Comparison of ENCODE assay signal across 8 mouse cellular contexts in the genomic region with DNA sequence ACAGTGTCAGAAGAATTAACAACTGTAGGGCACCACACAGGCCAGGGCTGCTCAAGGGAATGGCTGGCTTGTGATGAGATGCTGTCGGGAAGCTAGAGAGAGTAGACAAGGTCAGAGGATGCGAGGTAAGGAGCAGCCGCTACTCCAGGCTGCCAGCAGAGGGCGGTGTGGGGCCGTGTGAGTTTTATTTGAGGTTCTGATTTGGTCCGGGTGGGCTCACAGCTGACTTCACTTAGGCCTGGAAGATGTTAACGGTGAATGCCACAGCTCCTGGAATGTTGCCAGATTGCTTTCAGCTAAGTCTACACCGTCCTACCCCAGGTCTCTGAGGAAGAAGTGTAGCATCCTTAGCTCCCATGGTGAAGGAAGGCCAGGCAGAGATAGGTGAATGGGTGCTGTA. TPM values are rescaled to one million over a fixed set of nuclear protein-coding genes. Genes with fewer than 3 reads are reported as not detected.
A peak's percentile ranks its signal among the peaks of the same experiment; 100 is the strongest.
DNase-seq lines count a peak whose midpoint lies in the region; ATAC-seq and TF ChIP-seq lines count a peak whose summit lies in the region.

No protein-coding gene starts in this region.

- H3K27ac ChIP-seq in intestine, embryonic 14.5 days (ENCODE audit: low read depth), result no peak overlapping the region
- no peak overlapping the region for H3K27ac ChIP-seq in intestine, embryonic 15.5 days
- H3K27ac ChIP-seq in olfactory bulb, adult 2 months (ENCODE audit: insufficient read depth, low read depth, low read length), result no peak overlapping the region

- DNase-seq in intestine, embryonic 14.5 days (ENCODE audit: low spot score), result peak; percentile 87
- peak; percentile 74 to 75 for DNase-seq in B cell, adult 2 months
- no peak for DNase-seq in Patski (ENCODE audit: low read depth, low spot score)
- DNase-seq in kidney, postnatal 14 days, result peak; percentile 19
- peak; percentile 90 for DNase-seq in thymus, postnatal 4 days

- TF ChIP-seq POLR2A in olfactory bulb, adult 2 months (IDR thresholded peaks at IDR 0.05; ENCODE audit: insufficient read depth, low read depth, low read length), result no peak

- in situ Hi-C loops in Patski (cut with MboI; ENCODE audit: low pct_unique_long_range_greater_than_20kb), result loop anchor here (5.0 kb wide), 1 partner anchor 110 kb away; no protein-coding TSS in a partner anchor

- no peak overlapping the region for H3K4me2 ChIP-seq in intestine, embryonic 14.5 days (ENCODE audit: low read length)
- H3K4me2 ChIP-seq in intestine, embryonic 15.5 days (replicated peaks), result no peak overlapping the region

- POLR2A ChIA-PET in Patski (lab: Charles Lee), result no interaction called here

- H3K27me3 ChIP-seq in intestine, embryonic 14.5 days (replicated peaks; ENCODE audit: control insufficient read depth, insufficient read depth, low read length), result no peaks in the 10 kb centered on the region
- no peaks in the 10 kb centered on the region for H3K27me3 ChIP-seq in intestine, embryonic 15.5 days (replicated peaks)
- H3K27me3 ChIP-seq in Patski, result peaks cover 7% of the 10 kb centered on the region

- WGBS in intestine, embryonic 14.5 days, result 4% methylated on average over 8 of the region's 8 CpGs
- 4% methylated on average over 8 of the region's 8 CpGs for WGBS in intestine, embryonic 15.5 days
- WGBS in olfactory bulb, adult 2 months, result 12% methylated on average over 8 of the region's 8 CpGs

- peak; percentile 76 for TF ChIP-seq CTCF in Patski (IDR thresholded peaks at IDR 0.05)
- TF ChIP-seq CTCF in olfactory bulb, adult 2 months (IDR thresholded peaks at IDR 0.05; ENCODE audit: insufficient read depth, low read depth, low read length), result peak; percentile 91

- H3K4me1 ChIP-seq in intestine, embryonic 14.5 days (replicated peaks; ENCODE audit: control insufficient read depth, insufficient read depth, low read length), result no peaks in the 10 kb centered on the region
- H3K4me1 ChIP-seq in intestine, embryonic 15.5 days (replicated peaks), result no peaks in the 10 kb centered on the region
- no peaks in the 10 kb centered on the region for H3K4me1 ChIP-seq in olfactory bulb, adult 2 months (ENCODE audit: control insufficient read depth, insufficient read depth, low read length)

- CTCF ChIA-PET in Patski (lab: Charles Lee), result interaction anchor here (1.0 kb wide), 2 partner anchors 10 to 37 kb away, joined by 3 read pairs; no protein-coding TSS in a partner anchor

- no peak; the same call in 1 of the 2 replicates for ATAC-seq in intestine, embryonic 14.5 days (replicated peaks; ENCODE audit: low FRiP score, low TSS enrichment, low read depth)
- ATAC-seq in intestine, embryonic 15.5 days, result no peak
- ATAC-seq in Patski, result no peak
- ATAC-seq in common myeloid progenitor, adult 5-6 weeks (replicated peaks; ENCODE audit: low read depth, poor library complexity, severe bottlenecking), result peak; percentile 75

- H3K4me3 ChIP-seq in intestine, embryonic 14.5 days (ENCODE audit: low read depth, low read length), result no peak overlapping the region
- H3K4me3 ChIP-seq in intestine, embryonic 15.5 days (replicated peaks), result no peak overlapping the region
- H3K4me3 ChIP-seq in olfactory bulb, adult 2 months (ENCODE audit: insufficient read depth, low read depth, low read length), result no peak overlapping the region

- no peak overlapping the region for H3K9ac ChIP-seq in intestine, embryonic 14.5 days (ENCODE audit: low read length)
- no peak overlapping the region for H3K9ac ChIP-seq in intestine, embryonic 15.5 days

- no peaks in the 10 kb centered on the region for H3K9me3 ChIP-seq in intestine, embryonic 14.5 days (ENCODE audit: control insufficient read depth, low read length)
- no peaks in the 10 kb centered on the region for H3K9me3 ChIP-seq in intestine, embryonic 15.5 days

- H3K36me3 ChIP-seq in intestine, embryonic 14.5 days (ENCODE audit: control insufficient read depth, insufficient read depth, low read length), result no peaks in the 10 kb centered on the region
- no peaks in the 10 kb centered on the region for H3K36me3 ChIP-seq in intestine, embryonic 15.5 days

RNA-seq across cellular contexts. Expression of a gene that starts 7.5 kb away (rescaled TPM):
- 315 and 426 TPM in 2 replicates for polyA plus RNA-seq in intestine, embryonic 14.5 days (2014; fragmentation: Nextera tagmentation; extraction: Ambion mirVana)
- 710 and 905 TPM in 2 replicates for polyA plus RNA-seq in intestine, embryonic 15.5 days (2015; fragmentation: Nextera tagmentation; extraction: Ambion mirVana)
- polyA plus RNA-seq in Patski (2021), result not detected
- total RNA-seq in common myeloid progenitor, adult 5-6 weeks (2017), result not detected in 2 replicates
- not detected in 2 replicates for polyA plus RNA-seq in olfactory bulb, adult 2 months (2012; ENCODE audit: insufficient read depth, insufficient read length, low replicate concordance, missing spikeins)

RNA-seq across cellular contexts. Expression of a gene that starts 22.1 kb away (rescaled TPM):
- polyA plus RNA-seq in intestine, embryonic 14.5 days (2014; fragmentation: Nextera tagmentation; extraction: Ambion mirVana), result 2.0 TPM in 2 replicates
- polyA plus RNA-seq in intestine, embryonic 15.5 days (2015; fragmentation: Nextera tagmentation; extraction: Ambion mirVana), result 2.5 and 7.8 TPM in 2 replicates
- not detected for polyA plus RNA-seq in Patski (2021)
- total RNA-seq in common myeloid progenitor, adult 5-6 weeks (2017), result not detected in 2 replicates
- not detected in 2 replicates for polyA plus RNA-seq in olfactory bulb, adult 2 months (2012; ENCODE audit: insufficient read depth, insufficient read length, low replicate concordance, missing spikeins)

RNA-seq across cellular contexts. Expression of a gene that starts 43.1 kb away (rescaled TPM):
- polyA plus RNA-seq in intestine, embryonic 14.5 days (2014; fragmentation: Nextera tagmentation; extraction: Ambion mirVana), result 12.7 and 17.2 TPM in 2 replicates
- polyA plus RNA-seq in intestine, embryonic 15.5 days (2015; fragmentation: Nextera tagmentation; extraction: Ambion mirVana), result 5.2 and 5.8 TPM in 2 replicates
- not detected for polyA plus RNA-seq in Patski (2021)
- not detected in 2 replicates for total RNA-seq in common myeloid progenitor, adult 5-6 weeks (2017)
- not detected in 2 replicates for polyA plus RNA-seq in olfactory bulb, adult 2 months (2012; ENCODE audit: insufficient read depth, insufficient read length, low replicate concordance, missing spikeins)

Comparison
In these comparisons a context has a peak if more than half of its experiments do, and no peak if none do; other contexts are left out.
1. RNA of a gene that starts 7.5 kb away (polyA plus RNA-seq): 710 to 905 TPM in intestine, embryonic 15.5 days and 315 to 426 TPM in intestine, embryonic 14.5 days; not detected in Patski (single experiment) and not detected in olfactory bulb, adult 2 months; every median in the first group is over 100 times any median in the second.